ENCODE assay signal across 9 mouse cellular contexts in the genomic region with DNA sequence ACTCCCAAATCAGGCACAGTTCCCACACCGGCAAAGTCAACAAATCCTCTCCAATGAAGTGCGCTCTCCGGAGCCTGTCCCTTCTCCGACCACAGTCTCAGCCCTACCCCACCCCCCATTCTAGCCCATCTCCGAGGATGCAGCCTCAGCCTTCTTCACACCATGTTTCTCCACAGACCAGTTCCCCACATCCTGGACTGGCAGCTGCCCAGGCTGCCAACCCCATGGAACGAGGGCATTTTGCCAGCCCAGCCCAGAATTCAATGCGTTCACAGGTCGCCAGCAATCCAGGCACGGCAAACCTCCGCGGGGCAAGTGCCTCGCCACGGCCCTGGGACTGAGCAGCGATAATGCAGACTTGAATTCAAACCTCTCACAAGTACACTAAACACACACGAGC. TPM values are rescaled to one million over a fixed set of nuclear protein-coding genes. Genes with fewer than 3 reads are reported as not detected.
DNase-seq lines count a peak whose midpoint lies in the region; ATAC-seq and TF ChIP-seq lines count a peak whose summit lies in the region.
"Had no signal": no experiment of that assay in that cellular context is flagged by ENCODE, and none has a peak within 500 bp of the region (broad histone marks: within the 10 kb centered on the region; RNA-seq: fewer than 3 reads in every experiment).

No protein-coding gene starts in this region.

- no peak for TF ChIP-seq CTCF in liver, adult 2 months (IDR thresholded peaks at IDR 0.05; ENCODE audit: low read depth, low read length)
- no peak for TF ChIP-seq CTCF in thymus, adult 2 months (IDR thresholded peaks at IDR 0.05; ENCODE audit: borderline replicate concordance, control insufficient read depth, extremely low read depth, insufficient read depth, low read length, poor library complexity)

- no peaks in the 10 kb centered on the region for H3K27me3 ChIP-seq in liver, adult 2 months (ENCODE audit: control insufficient read depth, insufficient read depth, low read length)
- H3K27me3 ChIP-seq in liver, embryonic 11.5 days (replicated peaks; ENCODE audit: control insufficient read depth, insufficient read depth, low read length), result peaks cover 32% of the 10 kb centered on the region
- peaks cover 29% of the 10 kb centered on the region for H3K27me3 ChIP-seq in hindbrain, embryonic 14.5 days (ENCODE audit: control insufficient read depth, insufficient read depth, low read length)
- H3K27me3 ChIP-seq in neural tube, embryonic 15.5 days (replicated peaks), result peaks cover 41% of the 10 kb centered on the region
- H3K27me3 ChIP-seq in thymus, adult 2 months (ENCODE audit: control insufficient read depth, insufficient read depth, low read length), result no peaks in the 10 kb centered on the region

- H3K9me3 ChIP-seq in liver, embryonic 11.5 days (ENCODE audit: control insufficient read depth, low read length), result no peaks in the 10 kb centered on the region
- H3K9me3 ChIP-seq in hindbrain, embryonic 14.5 days (ENCODE audit: control insufficient read depth, low read length), result no peaks in the 10 kb centered on the region
- H3K9me3 ChIP-seq in neural tube, embryonic 15.5 days (replicated peaks), result no peaks in the 10 kb centered on the region
- H3K9me3 ChIP-seq: limb, embryonic 12.5 days had no signal

- TF ChIP-seq POLR2A in liver, adult 2 months (IDR thresholded peaks at IDR 0.05; ENCODE audit: extremely low read depth, insufficient read depth, low read length), result no peak
- no peak for TF ChIP-seq POLR2A in thymus, adult 2 months (IDR thresholded peaks at IDR 0.05; ENCODE audit: control insufficient read depth, extremely low read depth, insufficient read depth, low read length, poor library complexity)

- 11% methylated on average over 15 of the region's 15 CpGs for WGBS in liver, adult 2 months
- 26% methylated on average over 15 of the region's 15 CpGs for WGBS in liver, embryonic 11.5 days
- WGBS in hindbrain, embryonic 14.5 days, result 25% methylated on average over 15 of the region's 15 CpGs
- 21% methylated on average over 15 of the region's 15 CpGs for WGBS in neural tube, embryonic 15.5 days
- 29% methylated on average over 15 of the region's 15 CpGs for WGBS in thymus, adult 2 months

- no peak for ATAC-seq in liver, embryonic 11.5 days (replicated peaks; ENCODE audit: low FRiP score)
- ATAC-seq in hindbrain, embryonic 14.5 days (ENCODE audit: low FRiP score), result no peak
- no peak for ATAC-seq in neural tube, embryonic 15.5 days (ENCODE audit: low FRiP score)

- peak; percentile 32 for DNase-seq in adrenal gland, adult 2 months
- no peak for DNase-seq in adrenal gland, adult (ENCODE audit: inconsistent age in 2 of 2, low spot score in 1 of 2)
- peak; percentile 69 for DNase-seq in liver, adult 2 months (ENCODE audit: extremely low read depth, low read depth, low spot score)
- no peak for DNase-seq in liver, embryonic 11.5 days (ENCODE audit: low spot score)
- peak; percentile 47 for DNase-seq in hindbrain, embryonic 14.5 days (ENCODE audit: low spot score)
- DNase-seq in thymus, adult 2 months, result no peak
- no peak for DNase-seq in spleen, postnatal 14 days (ENCODE audit: low spot score in 2 of 2)

- peaks cover 9% of the 10 kb centered on the region for H3K4me1 ChIP-seq in liver, adult 2 months (ENCODE audit: control insufficient read depth, insufficient read depth, low read length)
- H3K4me1 ChIP-seq in liver, embryonic 11.5 days (replicated peaks; ENCODE audit: control insufficient read depth, insufficient read depth, low read length), result no peaks in the 10 kb centered on the region
- H3K4me1 ChIP-seq in hindbrain, embryonic 14.5 days (replicated peaks; ENCODE audit: control insufficient read depth, insufficient read depth, low read length), result peaks cover 6% of the 10 kb centered on the region; the same call in 1 of the 2 replicates
- peaks cover 12% of the 10 kb centered on the region for H3K4me1 ChIP-seq in neural tube, embryonic 15.5 days
- H3K4me1 ChIP-seq in thymus, adult 2 months (replicated peaks; ENCODE audit: control insufficient read depth, insufficient read depth, low read length), result no peaks in the 10 kb centered on the region
- H3K4me1 ChIP-seq: limb, embryonic 12.5 days had no signal

- no peak overlapping the region for H3K27ac ChIP-seq in liver, adult 2 months (replicated peaks; ENCODE audit: insufficient read depth, low read depth, low read length)
- no peak overlapping the region for H3K27ac ChIP-seq in liver, embryonic 11.5 days (ENCODE audit: low read depth, low read length)
- no peak overlapping the region for H3K27ac ChIP-seq in hindbrain, embryonic 14.5 days
- H3K27ac ChIP-seq in neural tube, embryonic 15.5 days (replicated peaks), result no peak overlapping the region
- no peak overlapping the region for H3K27ac ChIP-seq in thymus, adult 2 months (ENCODE audit: control insufficient read depth, insufficient read depth, low read length)
- H3K27ac ChIP-seq: limb, embryonic 12.5 days had no signal

- no peaks in the 10 kb centered on the region for H3K36me3 ChIP-seq in liver, adult 2 months (ENCODE audit: control insufficient read depth, insufficient read depth, low read length)
- H3K36me3 ChIP-seq in liver, embryonic 11.5 days (ENCODE audit: control insufficient read depth, insufficient read depth, low read length), result no peaks in the 10 kb centered on the region
- H3K36me3 ChIP-seq in hindbrain, embryonic 14.5 days (replicated peaks; ENCODE audit: control insufficient read depth, insufficient read depth), result no peaks in the 10 kb centered on the region
- H3K36me3 ChIP-seq in neural tube, embryonic 15.5 days, result no peaks in the 10 kb centered on the region
- no peaks in the 10 kb centered on the region for H3K36me3 ChIP-seq in thymus, adult 2 months (ENCODE audit: control insufficient read depth, insufficient read depth, low read length)
- H3K36me3 ChIP-seq: limb, embryonic 12.5 days had no signal

- H3K4me2 ChIP-seq in liver, embryonic 11.5 days, result no peak overlapping the region
- H3K4me2 ChIP-seq in hindbrain, embryonic 14.5 days (replicated peaks), result peak overlapping the region; percentile 18; the same call in 1 of the 2 replicates
- H3K4me2 ChIP-seq in neural tube, embryonic 15.5 days, result peak overlapping the region; percentile 38
- H3K4me2 ChIP-seq: limb, embryonic 12.5 days had no signal

- no peak overlapping the region for H3K9ac ChIP-seq in liver, adult 2 months (ENCODE audit: low read depth, low read length)
- H3K9ac ChIP-seq in liver, embryonic 11.5 days (ENCODE audit: low read depth, low read length), result no peak overlapping the region
- no peak overlapping the region for H3K9ac ChIP-seq in hindbrain, embryonic 14.5 days
- no peak overlapping the region for H3K9ac ChIP-seq in neural tube, embryonic 15.5 days (replicated peaks)
- H3K9ac ChIP-seq: limb, embryonic 12.5 days had no signal

- H3K79me2 ChIP-seq in liver, adult 2 months (ENCODE audit: control insufficient read depth, insufficient read depth, low read length), result no peaks in the 10 kb centered on the region

- H3K4me3 ChIP-seq in liver, adult 2 months (ENCODE audit: insufficient read depth, low read depth, low read length), result no peak overlapping the region
- no peak overlapping the region for H3K4me3 ChIP-seq in liver, embryonic 11.5 days (ENCODE audit: low read depth, low read length)
- no peak overlapping the region for H3K4me3 ChIP-seq in hindbrain, embryonic 14.5 days (replicated peaks; ENCODE audit: low read length)
- no peak overlapping the region for H3K4me3 ChIP-seq in neural tube, embryonic 15.5 days (replicated peaks)
- no peak overlapping the region for H3K4me3 ChIP-seq in thymus, adult 2 months (ENCODE audit: control insufficient read depth, insufficient read depth, low read length)
- H3K4me3 ChIP-seq: limb, embryonic 12.5 days had no signal

RNA-seq across cellular contexts. Expression of gene Myh14, which starts 24.7 kb away (rescaled TPM):
- 1 to 10 TPM; 3.2 to 5.6 TPM for total RNA-seq in adrenal gland, adult 2 months (2021)
- polyA plus RNA-seq in adrenal gland, adult 2 months (2012; rRNA removed), result 1.2 and 1.7 TPM in 2 replicates
- total RNA-seq in liver, adult 2 months (2014; rRNA removed), result 7.0 and 8.0 TPM in 2 replicates
- polyA plus RNA-seq in liver, adult 2 months (2012; rRNA removed), result 5.6 and 6.0 TPM in 2 replicates
- polyA plus RNA-seq in liver, embryonic 11.5 days (2014; fragmentation: Nextera tagmentation; extraction: Ambion mirVana), result 0.66 and 0.68 TPM in 2 replicates
- polyA plus RNA-seq in hindbrain, embryonic 14.5 days (2014; fragmentation: Nextera tagmentation; extraction: Ambion mirVana), result 4.2 and 5.0 TPM in 2 replicates
- 4.8 and 6.0 TPM in 2 replicates for polyA plus RNA-seq in neural tube, embryonic 15.5 days (2015; fragmentation: Nextera tagmentation; extraction: Ambion mirVana)
- 1.9 and 3.7 TPM in 2 replicates for polyA plus RNA-seq in thymus, adult 2 months (2012; rRNA removed)

RNA-seq across cellular contexts. Expression of gene Kcnc3, which starts 55.5 kb away (rescaled TPM):
- total RNA-seq in adrenal gland, adult 2 months (2021), result 1 to 10 TPM; 4.4 to 4.8 TPM
- polyA plus RNA-seq in adrenal gland, adult 2 months (2012; rRNA removed), result 7.2 and 8.8 TPM in 2 replicates
- total RNA-seq in liver, adult 2 months (2014; rRNA removed), result 0.37 and 1.2 TPM in 2 replicates
- polyA plus RNA-seq in liver, adult 2 months (2012; rRNA removed), result 4.6 and 5.3 TPM in 2 replicates
- polyA plus RNA-seq in liver, embryonic 11.5 days (2014; fragmentation: Nextera tagmentation; extraction: Ambion mirVana), result 0.22 and 0.23 TPM in 2 replicates
- 7.2 and 8.6 TPM in 2 replicates for polyA plus RNA-seq in hindbrain, embryonic 14.5 days (2014; fragmentation: Nextera tagmentation; extraction: Ambion mirVana)
- polyA plus RNA-seq in neural tube, embryonic 15.5 days (2015; fragmentation: Nextera tagmentation; extraction: Ambion mirVana), result 7.2 and 8.0 TPM in 2 replicates
- 0.82 and 1.0 TPM in 2 replicates for polyA plus RNA-seq in thymus, adult 2 months (2012; rRNA removed)

Comparison
In these comparisons a context has a peak if more than half of its experiments do, and no peak if none do; other contexts are left out.
1. DNase-seq: peak in adrenal gland, adult 2 months (single experiment), liver, adult 2 months (single experiment) and hindbrain, embryonic 14.5 days (single experiment); none in adrenal gland, adult (0 of 2), liver, embryonic 11.5 days (single experiment), thymus, adult 2 months (single experiment) and spleen, postnatal 14 days (0 of 2).